Comparison of ENCODE assay signal across 27 mouse cellular contexts in the genomic region with DNA sequence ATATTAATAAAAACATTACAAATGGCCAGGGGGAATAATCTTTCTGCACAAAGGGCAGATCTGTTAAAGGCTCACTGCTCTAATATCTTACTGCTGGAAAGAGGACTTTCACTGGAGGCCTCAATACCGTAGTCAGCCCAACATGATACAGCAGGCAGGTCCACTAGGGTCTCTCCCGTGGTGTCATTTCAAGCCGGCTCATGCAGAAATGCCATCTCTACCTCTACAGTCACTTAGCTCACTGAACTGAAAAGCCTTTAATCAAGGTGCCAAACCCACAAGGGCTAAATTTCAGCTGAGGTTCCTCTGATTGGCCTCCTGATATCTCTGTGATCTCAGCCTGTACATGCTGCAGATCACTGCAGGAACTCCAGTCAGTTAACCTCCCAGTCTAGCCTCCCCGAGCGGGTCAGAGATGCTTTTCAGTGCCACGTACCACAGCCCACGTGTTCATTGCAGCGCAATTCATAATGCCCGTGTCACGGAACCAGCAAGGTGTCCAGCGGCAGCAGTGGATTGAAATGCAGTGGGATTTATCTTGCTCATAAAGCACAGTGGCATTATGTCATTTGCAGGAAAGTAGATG.
"Had no signal": no experiment of that assay in that cellular context is flagged by ENCODE, and none has a peak within 500 bp of the region (broad histone marks: within the 10 kb centered on the region; RNA-seq: fewer than 3 reads in every experiment).

No protein-coding gene starts in this region.

- ATAC-seq: hindbrain, embryonic 16.5 days; inflammation-experienced regulatory T-cells, adult 6 months; intestine, embryonic 15.5 days; intestine, postnatal 0 days; liver, postnatal 0 days had no signal

- H3K4me1 ChIP-seq: heart, embryonic 13.5 days; heart, embryonic 15.5 days; hindbrain, embryonic 10.5 days; hindbrain, embryonic 12.5 days; intestine, embryonic 15.5 days; limb, embryonic 10.5 days; limb, embryonic 12.5 days; liver, embryonic 13.5 days; liver, embryonic 15.5 days had no signal

- H3K4me3 ChIP-seq: gastrocnemius, adult 2 months; heart, adult 2 months; heart, embryonic 13.5 days; heart, embryonic 15.5 days; hindbrain, embryonic 10.5 days; hindbrain, embryonic 12.5 days; intestine, embryonic 15.5 days; layer of hippocampus, adult 2 months; left cerebral cortex, adult 2 months; limb, embryonic 10.5 days; limb, embryonic 12.5 days; liver, embryonic 13.5 days; liver, embryonic 15.5 days had no signal

- H3K4me2 ChIP-seq: heart, embryonic 11.5 days; heart, embryonic 13.5 days; heart, embryonic 15.5 days; hindbrain, embryonic 12.5 days; hindbrain, embryonic 14.5 days; intestine, embryonic 15.5 days; limb, embryonic 12.5 days; liver, embryonic 11.5 days; liver, embryonic 13.5 days; liver, embryonic 15.5 days had no signal

- H3K36me3 ChIP-seq: heart, embryonic 13.5 days; heart, embryonic 15.5 days; hindbrain, embryonic 10.5 days; hindbrain, embryonic 12.5 days; intestine, embryonic 15.5 days; limb, embryonic 10.5 days; limb, embryonic 12.5 days; liver, embryonic 13.5 days; liver, embryonic 15.5 days had no signal

- H3K9me3 ChIP-seq: heart, embryonic 13.5 days; heart, embryonic 15.5 days; hindbrain, embryonic 10.5 days; hindbrain, embryonic 12.5 days; intestine, embryonic 15.5 days; limb, embryonic 10.5 days; liver, embryonic 13.5 days; liver, embryonic 15.5 days had no signal

- H3K27me3 ChIP-seq: heart, embryonic 13.5 days; heart, embryonic 15.5 days; hindbrain, embryonic 12.5 days; intestine, embryonic 15.5 days; limb, embryonic 12.5 days; liver, embryonic 13.5 days; liver, embryonic 15.5 days had no signal

- DNase-seq: gastrocnemius, adult 2 months; gastrocnemius, postnatal 10 days; gastrocnemius, postnatal 25 days; heart, adult 2 months; heart, postnatal 14 days; heart, postnatal 4 days; kidney, adult 8-10 months; kidney, postnatal 10 days; liver; liver, embryonic 13.5 days; liver, postnatal 0 days had no signal

- H3K27ac ChIP-seq: gastrocnemius, adult 2 months; heart, adult 2 months; heart, embryonic 13.5 days; heart, embryonic 15.5 days; hindbrain, embryonic 10.5 days; hindbrain, embryonic 12.5 days; hindbrain, embryonic 14.5 days; intestine, embryonic 15.5 days; layer of hippocampus, adult 2 months; left cerebral cortex, adult 2 months; limb, embryonic 10.5 days; limb, embryonic 12.5 days; liver, embryonic 13.5 days; liver, embryonic 15.5 days had no signal

- H3K9ac ChIP-seq: heart, embryonic 13.5 days; heart, embryonic 15.5 days; hindbrain, embryonic 12.5 days; hindbrain, embryonic 14.5 days; intestine, embryonic 15.5 days; limb, embryonic 12.5 days; liver, embryonic 13.5 days; liver, embryonic 15.5 days; liver, postnatal 0 days had no signal
